Mouse (Mus musculus) forebrain, embryonic 15.5 days (tissue): Measurements from ENCODE around the gene Map3k12. TPM values are rescaled to one million over a fixed set of nuclear protein-coding genes. Genes with fewer than 3 reads are reported as not detected.

ENCODE experiments used
- ATAC-seq: fragments of 200-750 bp; cut with Nextera tagmentation; replicated peaks from 2 replicates; pipeline ENCODE4 v1.8.0; 2017; ENCODE audit warnings: mild to moderate bottlenecking, moderate TSS enrichment, moderate library complexity
- H3K27ac ChIP-seq: fragments of 300-500 bp; sonication (generic); replicated peaks from 2 replicates; pipeline ENCODE4 v1.5.1; 2015; ENCODE audit warnings: mild to moderate bottlenecking, inconsistent platforms
- H3K27me3 ChIP-seq: fragments of 300-500 bp; sonication (generic); 2 replicates; pipeline ENCODE4 v1.6.1; 2015; ENCODE audit warnings: inconsistent platforms
- H3K36me3 ChIP-seq: fragments of 300-500 bp; sonication (generic); 2 replicates; pipeline ENCODE4 v1.6.1; 2015; ENCODE audit warnings: mild to moderate bottlenecking, inconsistent platforms
- H3K4me1 ChIP-seq: fragments of 300-500 bp; sonication (generic); 2 replicates; pipeline ENCODE4 v1.6.1; 2015; ENCODE audit warnings: inconsistent platforms
- H3K4me2 ChIP-seq: fragments of 300-500 bp; sonication (generic); replicated peaks from 2 replicates; pipeline ENCODE4 v1.6.1; 2015; ENCODE audit warnings: mild to moderate bottlenecking, inconsistent platforms
- H3K4me3 ChIP-seq: fragments of 300-500 bp; sonication (generic); 2 replicates; pipeline ENCODE4 v1.5.1; 2015; ENCODE audit warnings: mild to moderate bottlenecking, inconsistent platforms
- H3K9ac ChIP-seq: fragments of 300-500 bp; sonication (generic); replicated peaks from 2 replicates; pipeline ENCODE4 v1.6.1; 2015; ENCODE audit warnings: mild to moderate bottlenecking, inconsistent platforms
- H3K9me3 ChIP-seq: fragments of 300-500 bp; sonication (generic); 2 replicates; pipeline ENCODE4 v1.6.1; 2016; ENCODE audit warnings: inconsistent platforms
- WGBS: fragments of 180-500 bp; shearing (Covaris S2); methylation state at CpG from one replicate; pipeline ENCODE4 v1.1.7; 2015; ENCODE audit warnings: mixed read lengths; 5-methylcytosine and 5-hydroxymethylcytosine counted together
- polyA plus RNA-seq: library from polyadenylated mRNA; unstranded; fragments of >200 nt; fragmentation: Nextera tagmentation; extraction: Ambion mirVana; gene quantifications from 2 replicates; pipeline ENCODE4 v1.2.1, GENCODE M21; 2015

Gene Map3k12
- polyA plus RNA-seq, 1 experiment from 2014 or later = 55.9 TPM

- peak within 1 kb of the TSS; percentile 85 for H3K4me2 ChIP-seq
- H3K27me3 ChIP-seq = no peaks in the 10 kb centered on the region
- H3K36me3 ChIP-seq = peaks cover 20% of the 10 kb centered on the region; the same call in 1 of the 2 replicates
- H3K4me3 ChIP-seq = peak within 1 kb of the TSS; percentile 76
- WGBS = under 1% methylated on average over 60 of the region's 60 CpGs
- peak; percentile 92 for ATAC-seq
- peak within 1 kb of the TSS; percentile 100 for H3K27ac ChIP-seq
- peak within 1 kb of the TSS; percentile 88 for H3K9ac ChIP-seq
- peaks cover 38% of the 10 kb centered on the region for H3K4me1 ChIP-seq
- H3K9me3 ChIP-seq = no peaks in the 10 kb centered on the region
Observed at GRCm38 (mm10) chr15:102517976-102518858, 1.4 kb upstream of the Map3k12 start, which contains the start of gene Tarbp2. Tarbp2 (plus strand) TSS chr15:102518192.

GRCm38 (mm10) chr15:102517631-102517975 is 739 bp upstream of the Map3k12 start:
- Histone ChIP-seq H3K27me3 (no peaks in the 10 kb centered on the region), H3K4me3 (peak overlapping the region; percentile 76), H3K27ac (peak overlapping the region; percentile 100), H3K9ac (peak overlapping the region; percentile 84), H3K9me3 (no peaks in the 10 kb centered on the region), H3K4me1 (peaks cover 44% of the 10 kb centered on the region), H3K4me2 (peak overlapping the region; percentile 85), H3K36me3 (peaks cover 19% of the 10 kb centered on the region; the same call in 1 of the 2 replicates)
- no peak for ATAC-seq
- WGBS = under 1% methylated on average over 10 of the region's 10 CpGs

DNA sequence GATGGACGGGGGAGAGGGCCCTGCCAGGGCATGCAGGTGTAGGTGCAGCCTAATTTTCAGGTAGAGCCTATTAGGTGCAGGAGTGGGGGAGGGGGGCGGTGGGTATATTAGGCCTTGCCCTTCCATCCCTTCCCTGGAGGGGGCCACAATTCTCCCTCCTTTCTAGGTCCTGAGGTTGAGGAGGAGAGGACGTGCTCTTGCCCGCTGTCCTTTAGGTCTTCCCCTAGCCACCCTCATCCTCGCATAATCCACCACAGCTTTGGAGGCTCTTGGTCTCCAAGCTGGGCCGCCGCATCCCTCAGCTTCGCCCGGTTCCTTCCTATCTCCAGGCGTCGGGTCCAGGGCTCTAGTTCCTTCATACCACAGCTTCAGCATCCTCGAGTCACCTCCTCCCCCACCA is 571 bp downstream of the Map3k12 start:
- H3K4me3 ChIP-seq = peak overlapping the region; percentile 76
- peak overlapping the region; percentile 84 for H3K9ac ChIP-seq
- no peak for ATAC-seq
- peak overlapping the region; percentile 100 for H3K27ac ChIP-seq
- H3K9me3 ChIP-seq = no peaks in the 10 kb centered on the region
- H3K27me3 ChIP-seq = no peaks in the 10 kb centered on the region
- peaks cover 56% of the 10 kb centered on the region for H3K4me1 ChIP-seq
- H3K36me3 ChIP-seq = peaks cover 6% of the 10 kb centered on the region; the same call in 1 of the 2 replicates
- H3K4me2 ChIP-seq = peak overlapping the region; percentile 85
- WGBS = 1% methylated on average over 12 of the region's 12 CpGs

DNA sequence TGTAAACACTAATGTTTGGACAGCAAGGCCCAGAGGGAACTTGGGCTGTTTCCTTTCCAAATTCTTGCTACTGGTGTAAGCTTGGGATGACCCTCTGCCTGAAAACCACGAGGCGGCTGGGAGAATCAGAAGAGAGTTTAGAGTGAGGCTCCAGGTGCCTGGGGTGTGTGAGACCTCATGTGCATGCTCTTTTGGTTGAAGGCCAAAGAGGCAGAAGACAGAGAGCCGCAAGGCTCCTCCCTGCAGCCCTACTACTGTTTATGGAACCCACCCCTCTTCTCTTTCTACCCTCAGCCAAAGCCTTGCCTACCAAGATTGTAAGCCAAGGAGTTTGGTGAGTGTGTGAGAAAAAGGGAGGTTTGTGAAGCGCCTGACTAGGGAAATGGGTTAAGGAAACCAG is 1.1 kb downstream of the Map3k12 start:
- peak overlapping the region; percentile 76 for H3K4me3 ChIP-seq
- H3K9me3 ChIP-seq = no peaks in the 10 kb centered on the region
- H3K27me3 ChIP-seq = no peaks in the 10 kb centered on the region
- ATAC-seq = no peak
- peak overlapping the region; percentile 84 for H3K9ac ChIP-seq
- H3K4me1 ChIP-seq = peaks cover 61% of the 10 kb centered on the region
- 57% methylated on average over 4 of the region's 4 CpGs for WGBS
- H3K27ac ChIP-seq = peak overlapping the region; percentile 100
- 0 out of 2 replicates have a peak, but pooled peaks cover 1% of the 10 kb centered on the region for H3K36me3 ChIP-seq
- H3K4me2 ChIP-seq = peak overlapping the region; percentile 85

DNA sequence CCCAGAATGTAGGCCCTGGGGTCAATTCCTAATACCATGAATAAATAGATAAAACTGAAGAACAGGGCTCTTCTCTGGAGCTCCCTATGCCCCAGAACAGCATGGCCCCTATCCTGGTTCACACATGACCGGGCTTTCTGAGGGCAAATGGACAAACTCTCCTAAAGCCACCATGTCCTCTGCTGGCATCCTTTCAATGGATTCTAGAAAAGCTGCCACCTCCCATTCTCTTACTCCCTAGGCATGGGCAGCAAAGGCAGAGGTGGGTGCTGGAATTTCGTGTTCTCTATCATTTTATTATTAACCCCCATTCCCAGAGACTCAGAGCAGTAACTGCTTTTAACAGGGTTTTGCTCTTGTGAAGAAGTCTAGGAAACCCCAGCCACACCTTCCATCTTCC is 1.6 kb downstream of the Map3k12 start:
- Histone ChIP-seq H3K27me3 (no peaks in the 10 kb centered on the region), H3K36me3 (no peaks in the 10 kb centered on the region), H3K27ac (no peak overlapping the region), H3K9ac (no peak overlapping the region), H3K9me3 (no peaks in the 10 kb centered on the region), H3K4me1 (peaks cover 65% of the 10 kb centered on the region), H3K4me2 (peak overlapping the region; percentile 85), H3K4me3 (peak overlapping the region; percentile 76)
- ATAC-seq = no peak
- WGBS = 78% methylated on average over 2 of the region's 2 CpGs

DNA sequence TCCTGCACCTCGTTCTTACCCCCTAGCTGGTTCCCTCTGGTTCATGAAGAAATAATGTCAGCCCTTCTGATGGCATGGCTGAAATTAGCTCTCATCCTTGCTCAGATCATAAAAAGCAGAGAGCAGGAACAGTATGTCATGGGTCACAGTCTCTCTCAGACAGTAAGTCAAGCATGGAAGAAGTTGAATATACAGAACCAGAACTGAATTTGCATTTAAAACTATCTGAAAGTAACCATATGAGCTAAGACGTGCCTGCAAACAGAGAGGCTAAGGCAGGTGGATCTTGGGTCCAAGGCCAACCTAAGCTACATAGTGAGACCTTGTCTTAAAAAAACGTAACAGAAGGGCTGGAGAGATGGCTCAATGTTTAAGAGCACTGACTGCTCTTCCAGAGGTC is 3.9 kb downstream of the Map3k12 start:
- Histone ChIP-seq H3K9ac (no peak overlapping the region), H3K4me1 (peaks cover 66% of the 10 kb centered on the region), H3K27me3 (no peaks in the 10 kb centered on the region), H3K36me3 (peaks cover 2% of the 10 kb centered on the region; the same call in 1 of the 2 replicates), H3K4me3 (no peak overlapping the region), H3K9me3 (no peaks in the 10 kb centered on the region), H3K27ac (no peak overlapping the region), H3K4me2 (no peak overlapping the region)
- 80% methylated on average over 3 of the region's 3 CpGs for WGBS
- no peak for ATAC-seq

- Histone ChIP-seq H3K9me3 (no peaks in the 10 kb centered on the region), H3K36me3 (peaks cover 3% of the 10 kb centered on the region; the same call in 1 of the 2 replicates), H3K4me2 (no peak overlapping the region), H3K9ac (no peak overlapping the region), H3K4me3 (no peak overlapping the region), H3K4me1 (peaks cover 66% of the 10 kb centered on the region), H3K27ac (no peak overlapping the region), H3K27me3 (no peaks in the 10 kb centered on the region)
- no peak for ATAC-seq
Observed at GRCm38 (mm10) chr15:102512471-102512870, 4.4 kb downstream of the Map3k12 start.

DNA sequence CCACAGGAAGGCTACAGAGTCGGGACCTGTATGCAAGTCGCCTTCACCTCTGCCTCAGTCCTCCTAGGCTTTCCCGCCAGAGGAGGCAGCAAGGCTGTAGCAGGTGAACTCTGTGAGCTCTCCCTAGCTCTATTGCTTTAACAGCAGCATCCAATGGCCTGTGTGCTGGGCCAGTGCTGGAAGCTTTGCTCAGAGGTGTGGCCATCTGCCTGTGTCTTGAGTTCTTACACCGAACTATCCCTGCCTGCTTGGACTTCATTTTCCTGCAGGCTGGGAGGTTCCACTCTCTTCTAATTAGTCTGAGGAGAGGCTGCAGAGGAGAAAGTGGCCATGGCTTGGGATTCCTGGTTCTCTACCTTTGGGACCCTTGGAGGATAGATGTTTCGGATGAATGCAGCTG is 4.9 kb downstream of the Map3k12 start:
- peaks cover 66% of the 10 kb centered on the region for H3K4me1 ChIP-seq
- H3K4me3 ChIP-seq = no peak overlapping the region
- no peaks in the 10 kb centered on the region for H3K27me3 ChIP-seq
- ATAC-seq = no peak
- H3K27ac ChIP-seq = peak overlapping the region; percentile 90
- H3K36me3 ChIP-seq = peaks cover 4% of the 10 kb centered on the region; the same call in 1 of the 2 replicates
- H3K9ac ChIP-seq = peak overlapping the region; percentile 23; the same call in 1 of the 2 replicates
- H3K9me3 ChIP-seq = no peaks in the 10 kb centered on the region
- H3K4me2 ChIP-seq = no peak overlapping the region
- 35% methylated on average over 5 of the region's 5 CpGs for WGBS

DNA sequence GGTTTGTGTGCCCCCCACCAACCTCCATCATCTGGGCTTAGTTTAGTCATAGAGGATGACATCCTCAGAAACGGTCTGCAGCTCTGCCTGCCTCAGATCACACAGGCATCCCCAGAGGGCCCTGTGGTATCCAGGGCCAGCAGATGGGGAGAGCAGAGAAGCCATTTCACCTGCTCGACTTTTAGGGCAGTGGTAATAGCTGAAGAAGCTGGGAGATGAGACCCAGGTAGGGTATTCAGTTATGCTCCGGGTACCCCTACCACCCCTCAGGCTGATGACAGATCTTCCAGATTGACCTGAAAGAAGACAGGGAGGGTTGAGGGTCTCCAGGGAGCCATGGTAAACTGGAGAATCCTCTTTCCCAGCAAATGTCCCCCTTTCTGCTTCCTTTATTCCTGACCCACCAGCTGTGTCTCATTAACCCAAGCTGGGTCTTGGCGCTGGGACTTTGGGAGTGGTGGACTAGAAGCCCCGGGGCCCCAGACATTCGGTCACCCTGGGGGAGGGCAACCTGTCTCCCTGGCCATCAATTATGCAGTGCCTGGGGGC is 5.5 kb downstream of the Map3k12 start:
- peak overlapping the region; percentile 86 for H3K4me2 ChIP-seq
- peak overlapping the region; percentile 90 for H3K27ac ChIP-seq
- no peaks in the 10 kb centered on the region for H3K27me3 ChIP-seq
- H3K4me1 ChIP-seq = peaks cover 66% of the 10 kb centered on the region
- no peak for ATAC-seq
- peaks cover 4% of the 10 kb centered on the region; the same call in 1 of the 2 replicates for H3K36me3 ChIP-seq
- WGBS = 16% methylated on average over 6 of the region's 6 CpGs
- H3K9ac ChIP-seq = peak overlapping the region; percentile 65; the same call in 1 of the 2 replicates
- peak overlapping the region; percentile 79 for H3K4me3 ChIP-seq
- H3K9me3 ChIP-seq = no peaks in the 10 kb centered on the region

GRCm38 (mm10) chr15:102510590-102511284 is 6.1 kb downstream of the Map3k12 start:
- Histone ChIP-seq H3K9me3 (no peaks in the 10 kb centered on the region), H3K9ac (peak overlapping the region; percentile 65), H3K4me3 (peak overlapping the region; percentile 79), H3K4me1 (peaks cover 60% of the 10 kb centered on the region), H3K27ac (peak overlapping the region; percentile 90), H3K36me3 (peaks cover 6% of the 10 kb centered on the region; the same call in 1 of the 2 replicates), H3K27me3 (no peaks in the 10 kb centered on the region), H3K4me2 (peak overlapping the region; percentile 86)
- WGBS = 3% methylated on average over 33 of the region's 34 CpGs
- ATAC-seq = peak; percentile 94

DNA sequence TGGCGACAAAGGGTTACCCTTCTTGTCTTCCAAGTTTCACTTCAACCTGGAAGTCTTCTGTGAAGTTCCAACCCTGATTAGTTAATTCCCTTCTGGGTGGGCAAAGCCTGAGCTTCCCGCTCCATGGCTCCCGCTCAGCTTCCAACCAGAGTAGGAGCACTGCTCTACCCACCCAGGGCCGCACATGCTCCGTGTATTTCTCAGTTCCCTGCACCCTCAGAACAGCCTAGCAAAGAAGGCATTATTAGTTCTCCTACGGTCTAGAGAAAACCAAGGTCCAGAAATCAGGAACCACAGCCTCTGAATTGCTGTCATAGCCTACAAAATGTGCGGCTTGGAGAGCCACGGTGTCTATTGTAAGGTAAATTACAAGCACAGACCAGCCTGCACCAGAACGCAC is 6.8 kb downstream of the Map3k12 start:
- peaks cover 54% of the 10 kb centered on the region for H3K4me1 ChIP-seq
- WGBS = 3% methylated on average over 9 of the region's 9 CpGs
- peak overlapping the region; percentile 90 for H3K27ac ChIP-seq
- peak overlapping the region; percentile 86 for H3K4me2 ChIP-seq
- no peaks in the 10 kb centered on the region for H3K9me3 ChIP-seq
- peaks cover 13% of the 10 kb centered on the region for H3K36me3 ChIP-seq
- H3K9ac ChIP-seq = peak overlapping the region; percentile 65
- H3K27me3 ChIP-seq = no peaks in the 10 kb centered on the region
- ATAC-seq = peak; percentile 75
- H3K4me3 ChIP-seq = peak overlapping the region; percentile 79

DNA sequence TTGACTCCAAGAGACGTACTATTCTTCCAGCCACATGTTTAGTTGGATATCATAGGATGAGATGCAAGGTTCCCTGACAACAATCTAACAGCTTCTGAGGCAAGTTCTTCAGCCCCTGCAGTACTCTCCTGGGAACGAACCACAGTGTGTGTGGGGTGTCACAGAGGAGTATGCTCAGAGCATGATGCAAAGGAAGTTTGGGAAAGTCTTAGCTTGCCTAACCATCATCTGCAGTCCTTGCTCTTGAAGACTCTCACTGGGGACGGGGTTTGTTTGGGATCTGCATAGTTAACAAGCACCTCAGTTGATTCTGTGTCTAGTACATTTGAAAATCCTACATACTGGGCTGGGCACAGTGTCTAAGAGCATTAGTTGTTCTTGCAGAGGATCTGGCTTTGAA is 8.5 kb downstream of the Map3k12 start:
- H3K27ac ChIP-seq = no peak overlapping the region
- no peak overlapping the region for H3K9ac ChIP-seq
- H3K4me1 ChIP-seq = peaks cover 40% of the 10 kb centered on the region
- no peaks in the 10 kb centered on the region for H3K9me3 ChIP-seq
- peaks cover 30% of the 10 kb centered on the region for H3K36me3 ChIP-seq
- H3K27me3 ChIP-seq = no peaks in the 10 kb centered on the region
- no peak overlapping the region for H3K4me2 ChIP-seq
- no peak for ATAC-seq
- H3K4me3 ChIP-seq = no peak overlapping the region
- WGBS = 83% methylated on average over 3 of the region's 3 CpGs
